Mouse (Mus musculus) neural tube, embryonic 10.5 days (tissue): ENCODE data around the gene Setd7.

Source experiments
- DNase-seq: peaks from one replicate; pipeline ENCODE4 v3.0.0-alpha.2; 2017; ENCODE audit warnings: low spot score; ENCODE audit errors: extremely low spot score

Setd7 gene

GRCm38 (mm10) chr3:51517878-51518762, 42.6 kb downstream of the Setd7 start:
- no peak for DNase-seq

DNA sequence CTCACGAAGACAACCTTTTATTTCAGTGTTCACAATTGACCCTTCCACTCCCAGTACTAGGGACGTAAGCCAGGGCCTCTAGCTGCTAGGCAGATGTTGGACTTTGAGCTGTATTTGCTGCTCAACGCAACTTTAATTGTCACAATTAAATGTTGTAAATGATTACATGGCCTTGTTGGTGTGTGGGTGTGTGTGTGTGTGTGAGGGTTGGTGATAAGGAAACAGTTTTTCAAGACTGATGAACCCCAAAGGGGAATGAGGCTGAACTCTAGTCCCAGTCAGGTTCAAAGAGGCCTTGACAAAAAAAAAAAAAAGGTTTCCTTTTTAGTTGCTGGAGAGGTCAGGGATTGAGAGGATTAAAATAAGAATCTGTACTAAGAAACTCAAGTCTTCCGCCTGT, 43.2 kb downstream of the Setd7 start:
- no peak for DNase-seq

DNA sequence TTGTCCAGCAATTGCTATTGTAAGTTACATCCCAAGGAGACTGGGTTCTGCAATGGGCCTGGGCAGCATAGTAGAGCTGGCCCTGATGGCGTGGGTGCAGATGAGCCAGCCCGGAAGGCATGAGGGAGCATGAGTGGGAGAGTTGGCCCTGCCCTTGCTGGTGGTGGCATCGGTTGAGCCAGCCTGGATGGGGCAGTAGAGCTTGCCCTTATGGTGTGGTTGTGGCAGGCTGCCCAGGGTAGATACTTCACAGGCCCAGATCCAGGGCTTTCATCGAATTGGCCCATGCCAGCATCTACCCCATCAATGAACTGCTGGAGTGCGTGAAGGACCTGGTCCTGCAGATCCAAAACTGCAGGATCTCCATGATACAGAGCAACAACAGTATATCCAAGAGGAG, 48.7 kb downstream of the Setd7 start:
- DNase-seq: no peak

DNA sequence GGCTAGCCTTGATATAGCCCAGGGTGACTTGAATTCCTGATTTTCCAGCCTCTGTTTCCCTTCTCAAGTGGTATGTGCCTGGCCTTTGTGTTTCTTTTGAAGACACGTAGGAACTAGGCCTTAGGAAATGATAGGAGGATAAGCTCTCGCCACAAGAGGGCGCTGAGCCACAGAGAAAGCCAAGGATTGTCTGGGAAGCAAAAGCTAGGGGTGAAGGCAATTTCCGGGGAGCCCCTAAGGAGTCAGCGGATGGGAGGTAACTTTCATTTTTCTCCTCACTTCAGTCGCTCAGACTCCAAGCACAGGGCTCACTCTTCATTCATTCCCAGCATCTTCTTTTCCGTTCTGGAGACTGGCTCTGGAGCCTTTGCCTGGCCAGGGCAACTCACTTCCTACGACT, 49.8 kb downstream of the Setd7 start:
- peak; percentile 67 for DNase-seq

DNA sequence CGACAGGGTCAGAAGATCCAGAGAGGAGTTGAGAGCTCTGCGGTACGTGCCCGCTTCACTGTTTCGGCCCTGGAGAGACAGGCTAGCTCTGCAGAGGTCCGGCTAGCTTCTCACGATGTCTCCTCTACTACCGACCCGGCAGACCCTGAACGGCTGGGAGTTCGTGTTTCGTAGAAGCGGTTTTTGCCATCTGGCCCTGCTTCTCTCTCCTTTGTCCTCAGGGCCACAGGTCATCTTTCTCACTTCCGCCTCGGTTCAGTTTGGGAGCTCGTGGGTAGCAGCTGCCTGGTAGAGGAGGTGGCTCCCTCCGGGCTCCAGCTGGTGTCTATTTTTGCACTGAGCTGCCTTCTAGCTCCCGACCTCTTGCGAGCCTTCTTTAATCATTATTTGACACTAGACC, 55.2 kb downstream of the Setd7 start:
- DNase-seq: peak; percentile 57

- no peak for DNase-seq
Measured at GRCm38 (mm10) chr3:51504385-51504952, 56.2 kb downstream of the Setd7 start.

DNA sequence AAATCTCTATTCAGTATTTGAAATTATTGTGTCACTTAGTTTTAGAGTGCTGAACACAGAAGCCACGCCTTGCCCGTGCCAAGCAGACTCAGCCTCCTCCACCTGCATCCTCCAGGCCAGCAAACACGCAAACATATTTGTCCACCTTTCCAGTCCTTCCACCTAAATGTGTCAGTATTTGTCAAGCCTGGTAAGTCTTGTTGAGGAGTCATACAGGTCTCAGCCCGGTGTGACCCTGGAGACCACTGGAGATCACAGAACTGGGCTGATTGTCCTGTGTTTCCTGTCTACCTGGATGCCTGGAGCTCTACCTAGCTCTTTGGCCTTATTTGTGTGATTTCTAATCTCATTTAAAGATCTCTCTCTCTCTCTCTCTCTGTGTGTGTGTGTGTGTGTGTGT, 60.8 kb downstream of the Setd7 start:
- DNase-seq: no peak

DNA sequence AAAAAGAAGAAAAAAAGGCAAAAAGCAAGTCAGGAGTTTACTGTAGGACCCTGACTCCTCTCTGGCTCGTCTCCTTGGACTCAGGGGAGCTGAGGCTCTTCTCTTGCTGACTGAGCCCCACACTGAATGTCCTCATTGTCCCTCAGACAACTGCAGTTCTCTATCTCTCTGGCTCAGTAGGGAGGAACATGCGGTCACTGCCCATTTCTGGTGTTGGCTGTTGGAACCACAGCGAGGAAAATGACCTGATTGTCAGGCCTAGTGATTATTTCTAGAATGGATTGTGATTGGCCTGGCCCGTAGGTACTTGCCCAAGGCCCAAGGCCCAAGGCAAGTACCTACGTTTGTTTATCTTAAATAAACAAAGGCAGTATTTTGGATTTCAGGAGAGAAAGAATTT, 62.0 kb downstream of the Setd7 start:
- no peak for DNase-seq

GRCm38 (mm10) chr3:51497978-51498377, 62.7 kb downstream of the Setd7 start:
- no peak for DNase-seq

DNA sequence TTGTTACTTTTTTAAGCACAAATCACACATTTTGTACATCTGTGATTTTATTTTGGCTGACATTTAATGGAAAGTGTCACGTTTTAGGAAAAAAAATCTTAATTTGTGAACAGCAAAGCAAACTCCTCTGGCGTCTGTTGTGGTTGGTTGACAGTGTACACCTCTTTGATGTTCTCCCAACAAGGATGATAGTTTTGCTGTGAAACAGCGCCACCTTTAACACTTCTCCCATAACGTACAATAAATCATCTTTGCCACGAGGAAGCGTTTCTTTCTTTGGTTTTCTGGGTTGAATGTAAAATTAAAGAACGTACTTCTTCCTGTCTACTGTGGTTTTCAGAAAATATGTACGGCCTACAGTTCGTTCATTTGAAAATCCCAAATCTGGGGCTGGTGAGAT, 65.0 kb downstream of the Setd7 start:
- DNase-seq: no peak

- no peak for DNase-seq
Measured at GRCm38 (mm10) chr3:51494466-51494865, 66.2 kb downstream of the Setd7 start.

DNA sequence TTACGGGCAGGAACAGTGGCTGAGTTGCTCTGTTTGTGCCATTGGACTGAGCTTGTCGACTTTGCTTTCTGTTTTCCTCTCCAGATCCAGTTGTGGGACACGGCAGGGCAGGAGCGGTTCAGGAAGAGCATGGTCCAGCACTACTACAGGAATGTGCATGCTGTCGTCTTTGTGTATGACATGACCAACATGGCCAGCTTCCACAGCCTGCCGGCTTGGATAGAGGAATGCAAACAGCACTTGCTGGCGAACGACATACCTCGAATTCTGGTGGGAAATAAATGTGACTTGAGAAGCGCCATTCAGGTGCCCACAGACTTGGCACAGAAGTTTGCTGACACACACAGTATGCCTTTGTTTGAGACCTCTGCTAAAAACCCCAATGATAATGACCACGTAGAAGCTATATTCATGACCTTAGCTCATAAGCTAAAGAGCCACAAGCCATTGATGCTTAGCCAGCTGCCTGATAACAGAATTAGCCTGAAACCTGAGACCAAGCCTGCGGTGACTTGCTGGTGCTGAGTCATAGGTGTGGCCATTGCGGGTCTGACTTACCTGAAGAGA, 67.3 kb downstream of the Setd7 start:
- no peak for DNase-seq

DNA sequence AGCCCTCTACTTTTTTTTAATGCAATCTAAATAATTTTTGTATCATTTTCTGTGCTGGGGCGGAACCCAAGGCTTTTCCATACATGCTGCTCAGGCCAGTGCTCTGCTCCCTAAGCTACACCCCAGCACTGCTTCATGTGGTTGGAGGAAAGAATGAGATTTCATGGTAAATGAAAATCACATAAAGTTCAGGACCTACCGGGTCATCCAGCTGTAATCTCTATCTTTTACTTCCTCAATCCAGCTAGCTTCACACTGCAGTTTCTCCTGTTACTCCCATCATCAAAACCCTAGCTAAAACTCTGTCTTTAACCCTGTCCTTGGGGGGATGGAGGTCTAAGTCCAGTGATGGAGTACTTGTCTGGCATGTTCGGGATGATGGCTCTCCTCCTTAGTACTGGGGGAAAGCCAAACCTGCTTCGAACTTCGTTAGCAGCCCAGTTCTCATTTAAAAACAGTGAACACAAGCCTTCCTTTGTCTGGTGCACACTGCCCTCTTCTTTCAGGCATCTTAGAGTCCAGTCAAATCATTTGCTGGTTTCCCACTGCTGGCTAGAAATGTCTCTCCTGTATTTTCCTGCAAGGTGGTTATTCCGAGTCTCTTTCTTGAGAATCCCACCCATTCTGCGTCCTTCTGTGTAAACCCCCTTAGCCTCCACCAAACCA, 70.5 kb downstream of the Setd7 start:
- no peak for DNase-seq

GRCm38 (mm10) chr3:51486491-51487195, 74.0 kb downstream of the Setd7 start:
- no peak for DNase-seq

GRCm38 (mm10) chr3:51485347-51485746, 75.3 kb downstream of the Setd7 start:
- no peak for DNase-seq

DNA sequence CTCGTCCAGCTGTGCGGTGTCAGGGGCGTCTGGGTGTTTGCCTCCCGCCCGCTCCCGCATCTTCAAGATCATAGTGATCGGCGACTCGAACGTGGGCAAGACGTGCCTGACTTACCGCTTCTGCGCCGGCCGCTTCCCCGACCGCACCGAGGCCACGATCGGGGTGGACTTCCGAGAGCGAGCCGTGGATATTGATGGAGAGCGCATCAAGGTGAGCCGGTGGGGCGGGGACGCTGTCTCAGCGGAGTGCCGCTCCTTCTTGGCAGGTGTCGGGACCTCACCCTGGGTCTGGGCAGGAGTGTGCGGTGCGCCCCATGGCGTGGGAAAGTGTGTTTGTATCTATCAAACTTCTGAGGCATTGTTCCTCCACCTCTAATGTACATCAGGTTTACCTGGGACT, 76.3 kb downstream of the Setd7 start:
- DNase-seq: no peak

DNA sequence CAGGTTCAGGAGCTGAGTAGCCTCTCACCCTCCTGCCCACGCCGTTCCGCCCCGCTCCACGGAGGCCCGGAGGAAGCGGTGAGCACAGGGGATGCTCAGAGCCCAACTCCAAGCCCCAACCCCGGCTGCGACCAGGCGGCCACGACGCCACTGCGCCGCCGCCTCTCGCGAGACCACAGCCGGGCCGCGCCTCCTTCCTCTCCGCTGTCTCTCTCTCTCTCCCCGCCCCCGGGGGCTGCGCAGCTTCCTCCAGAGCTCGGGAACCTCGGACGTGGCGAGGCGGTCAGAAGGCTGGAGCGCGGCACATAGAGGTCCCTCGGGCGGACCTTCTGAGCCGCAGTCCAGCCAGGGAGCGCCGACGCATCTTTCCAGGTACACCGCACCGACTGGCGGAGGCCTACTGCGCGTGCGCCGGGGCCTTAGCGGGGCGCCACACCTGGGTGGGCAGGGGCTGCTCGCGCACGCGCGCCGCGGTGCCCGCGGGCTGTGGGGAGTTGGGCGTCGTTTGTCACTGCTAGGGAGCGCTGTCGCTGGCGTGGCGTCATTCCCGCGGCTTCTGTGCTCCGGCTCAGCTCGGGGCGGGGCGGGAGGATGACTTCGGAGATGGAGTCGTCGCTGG, 76.8 kb downstream of the Setd7 start, which contains the start of gene Rab33b:
Gene Rab33b (plus strand): TSS at position 180 of the 619 bp plus-strand sequence.
- peak; percentile 98 for DNase-seq

GRCm38 (mm10) chr3:51482781-51483180, 77.9 kb downstream of the Setd7 start:
- DNase-seq: no peak

- DNase-seq: no peak
Measured at GRCm38 (mm10) chr3:51481881-51482280, 78.8 kb downstream of the Setd7 start.

DNA sequence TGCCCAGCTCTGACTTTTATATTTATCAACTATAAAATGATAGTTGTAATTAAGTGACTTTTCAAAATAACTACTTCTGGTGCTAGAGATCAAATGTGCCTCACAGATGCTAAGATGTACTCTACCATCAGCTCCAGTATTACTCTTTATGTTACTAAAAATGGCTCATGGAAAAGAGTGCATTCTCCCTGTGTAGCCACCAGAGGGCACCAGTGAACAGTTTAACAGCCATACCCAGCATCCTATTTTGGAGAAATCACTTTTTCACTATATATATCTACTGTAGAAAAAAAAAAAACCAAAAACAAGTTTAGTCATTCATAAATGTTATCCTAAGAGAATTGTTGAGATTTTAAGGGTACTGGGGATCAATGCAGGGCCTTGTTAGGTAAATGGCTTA, 79.6 kb downstream of the Setd7 start:
- peak; percentile 55 for DNase-seq

DNA sequence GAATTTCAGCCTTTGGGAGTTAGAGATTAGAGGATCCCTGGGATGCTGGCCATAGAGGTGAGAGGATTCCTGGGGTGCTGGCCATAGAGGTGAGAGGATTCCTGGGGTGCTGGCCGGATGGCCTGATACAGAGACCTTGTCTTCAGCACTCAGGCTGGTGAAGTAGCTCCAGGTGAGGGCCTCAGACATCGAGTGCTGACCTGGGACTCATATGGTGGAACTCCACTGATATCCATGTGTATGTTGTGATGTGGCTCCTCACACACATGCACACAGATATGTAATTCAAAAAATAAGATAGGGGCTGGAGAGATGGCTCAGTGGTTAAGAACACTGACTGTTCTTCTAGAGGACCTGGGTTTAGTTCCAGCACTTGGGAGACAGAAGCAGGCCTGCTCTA, 80.8 kb downstream of the Setd7 start:
- no peak for DNase-seq
